In the genomic region with DNA sequence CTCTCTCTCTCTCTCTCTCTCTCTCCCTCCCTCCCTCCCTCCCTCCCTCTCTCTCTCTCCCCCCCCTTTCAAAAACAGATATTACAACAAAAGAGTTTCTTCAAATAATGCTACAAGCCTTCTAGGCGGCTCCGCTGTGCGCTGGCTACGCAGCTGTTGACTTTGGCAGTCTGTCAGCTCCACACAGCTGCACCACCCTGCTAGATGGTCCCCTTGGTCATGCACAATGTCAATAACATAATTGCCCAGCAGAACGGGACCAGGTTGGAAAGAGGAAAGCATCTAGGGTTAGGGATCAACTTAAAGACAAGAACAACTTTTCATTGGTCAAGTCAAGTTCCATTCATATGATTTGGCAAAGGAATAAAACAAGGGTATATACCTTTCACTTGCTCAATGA, we compare ENCODE assay signal across 8 mouse cellular contexts.
DNase-seq lines count a peak whose midpoint lies in the region; ATAC-seq and TF ChIP-seq lines count a peak whose summit lies in the region.
"Had no signal": no experiment of that assay in that cellular context is flagged by ENCODE, and none has a peak within 500 bp of the region (broad histone marks: within the 10 kb centered on the region; RNA-seq: fewer than 3 reads in every experiment).

No protein-coding gene starts in this region.

- H3K9ac ChIP-seq in lung, embryonic 16.5 days (ENCODE audit: low read length) = no peak overlapping the region
- H3K9ac ChIP-seq in forebrain, postnatal 0 days = no peak overlapping the region
- no peak overlapping the region for H3K9ac ChIP-seq in intestine, embryonic 15.5 days
- H3K9ac ChIP-seq in stomach, embryonic 15.5 days = no peak overlapping the region

- WGBS in lung, embryonic 16.5 days = 6% methylated on average over 5 of the region's 5 CpGs
- 5% methylated on average over 5 of the region's 5 CpGs for WGBS in lung, adult 2 months
- 2% methylated on average over 5 of the region's 5 CpGs for WGBS in forebrain, postnatal 0 days
- WGBS in intestine, embryonic 15.5 days = 12% methylated on average over 5 of the region's 5 CpGs
- WGBS in stomach, embryonic 15.5 days = 10% methylated on average over 5 of the region's 5 CpGs

- peaks cover 4% of the 10 kb centered on the region; the same call in 1 of the 2 replicates for H3K4me1 ChIP-seq in lung, embryonic 16.5 days (replicated peaks; ENCODE audit: control insufficient read depth, insufficient read depth, low read length)
- no peaks in the 10 kb centered on the region for H3K4me1 ChIP-seq in lung, adult 2 months (ENCODE audit: control insufficient read depth, insufficient read depth, low read length)
- peaks cover 10% of the 10 kb centered on the region; the same call in 1 of the 2 replicates for H3K4me1 ChIP-seq in forebrain, postnatal 0 days (ENCODE audit: insufficient read depth)
- peaks cover 11% of the 10 kb centered on the region for H3K4me1 ChIP-seq in intestine, embryonic 15.5 days (replicated peaks)
- 0 out of 2 replicates have a peak, but pooled peaks cover 5% of the 10 kb centered on the region for H3K4me1 ChIP-seq in stomach, embryonic 15.5 days

- DNase-seq in lung, adult 2 months = no peak
- DNase-seq in forebrain, postnatal 0 days = peak; percentile 49
- DNase-seq in Muller cell, postnatal 12 days (ENCODE audit: inconsistent ontology term) = no peak
- DNase-seq in left cerebral cortex, adult 8-10 months (ENCODE audit: low spot score in 2 of 2) = no peak
- DNase-seq: thymus, postnatal 25 days had no signal

- no peaks in the 10 kb centered on the region for H3K36me3 ChIP-seq in lung, embryonic 16.5 days (ENCODE audit: control insufficient read depth, insufficient read depth, low read length)
- no peaks in the 10 kb centered on the region for H3K36me3 ChIP-seq in forebrain, postnatal 0 days (ENCODE audit: insufficient read depth)
- no peaks in the 10 kb centered on the region for H3K36me3 ChIP-seq in intestine, embryonic 15.5 days
- H3K36me3 ChIP-seq in stomach, embryonic 15.5 days = no peaks in the 10 kb centered on the region

- peak; percentile 85 for ATAC-seq in lung, embryonic 16.5 days (ENCODE audit: low read depth)
- peak; percentile 52 for ATAC-seq in forebrain, postnatal 0 days
- peak; percentile 76 for ATAC-seq in intestine, embryonic 15.5 days
- ATAC-seq in stomach, embryonic 15.5 days (ENCODE audit: insufficient read depth, low FRiP score, low read depth) = peak; percentile 83

- H3K4me3 ChIP-seq in lung, embryonic 16.5 days (ENCODE audit: low read length) = no peak overlapping the region
- no peak overlapping the region for H3K4me3 ChIP-seq in lung, adult 2 months (replicated peaks; ENCODE audit: extremely low read depth, low read depth, low read length)
- H3K4me3 ChIP-seq in forebrain, postnatal 0 days (ENCODE audit: low read depth, low read length) = peak overlapping the region; percentile 46
- H3K4me3 ChIP-seq in intestine, embryonic 15.5 days (replicated peaks) = no peak overlapping the region
- no peak overlapping the region; the same call in 1 of the 2 replicates for H3K4me3 ChIP-seq in stomach, embryonic 15.5 days (replicated peaks)

- TF ChIP-seq CTCF in lung, adult 2 months (IDR thresholded peaks at IDR 0.05; ENCODE audit: insufficient read depth, low read length) = no peak
- no peak for TF ChIP-seq CTCF in forebrain, postnatal 0 days (IDR thresholded peaks at IDR 0.05; ENCODE audit: low read depth)

- peaks cover 8% of the 10 kb centered on the region for H3K27me3 ChIP-seq in lung, embryonic 16.5 days (ENCODE audit: control insufficient read depth, insufficient read depth, low read depth, low read length)
- H3K27me3 ChIP-seq in forebrain, postnatal 0 days (ENCODE audit: insufficient read depth, low read length) = no peaks in the 10 kb centered on the region
- no peaks in the 10 kb centered on the region for H3K27me3 ChIP-seq in intestine, embryonic 15.5 days (replicated peaks)
- no peaks in the 10 kb centered on the region for H3K27me3 ChIP-seq in stomach, embryonic 15.5 days (replicated peaks)

- H3K9me3 ChIP-seq in lung, embryonic 16.5 days (ENCODE audit: control insufficient read depth, low read length) = no peaks in the 10 kb centered on the region
- H3K9me3 ChIP-seq in forebrain, postnatal 0 days (ENCODE audit: low read length) = no peaks in the 10 kb centered on the region
- H3K9me3 ChIP-seq in intestine, embryonic 15.5 days = no peaks in the 10 kb centered on the region
- H3K9me3 ChIP-seq in stomach, embryonic 15.5 days = no peaks in the 10 kb centered on the region

- TF ChIP-seq POLR2A in lung, adult 2 months (IDR thresholded peaks at IDR 0.05; ENCODE audit: borderline replicate concordance, extremely low read depth, low read depth, low read length) = no peak

- H3K27ac ChIP-seq in lung, embryonic 16.5 days (ENCODE audit: low read length) = no peak overlapping the region
- H3K27ac ChIP-seq in forebrain, postnatal 0 days (ENCODE audit: low read depth, low read length) = no peak overlapping the region
- no peak overlapping the region for H3K27ac ChIP-seq in intestine, embryonic 15.5 days
- no peak overlapping the region for H3K27ac ChIP-seq in stomach, embryonic 15.5 days

- peak overlapping the region; percentile 65 for H3K4me2 ChIP-seq in lung, embryonic 16.5 days (ENCODE audit: low read depth, low read length)
- peak overlapping the region; percentile 95 for H3K4me2 ChIP-seq in forebrain, postnatal 0 days (ENCODE audit: low read depth)
- peak overlapping the region; percentile 75; the same call in 1 of the 2 replicates for H3K4me2 ChIP-seq in intestine, embryonic 15.5 days (replicated peaks)
- peak overlapping the region; percentile 85 for H3K4me2 ChIP-seq in stomach, embryonic 15.5 days
